31 mouse cellular contexts compared by ENCODE assay signal in genomic region chr14:66527061-66527460, GRCm38 (mm10).
A peak's percentile ranks its signal among the peaks of the same experiment; 100 is the strongest.
DNase-seq lines count a peak whose midpoint lies in the region; ATAC-seq and TF ChIP-seq lines count a peak whose summit lies in the region.
"Had no signal": no experiment of that assay in that cellular context is flagged by ENCODE, and none has a peak within 500 bp of the region (broad histone marks: within the 10 kb centered on the region; RNA-seq: fewer than 3 reads in every experiment).

No protein-coding gene starts in this region.

- no peak for TF ChIP-seq EP300 in lung, postnatal 0 days (IDR thresholded peaks at IDR 0.05)

- peak; percentile 72 for DNase-seq in right cerebral cortex, adult 18-20 months
- DNase-seq in right cerebral cortex, postnatal 14 days, result no peak
- DNase-seq in frontal cortex, postnatal 10 days (ENCODE audit: low spot score in 2 of 2), result peak; percentile 11 to 34
- peak; percentile 39 to 72 for DNase-seq in left cerebral cortex, postnatal 14 days (ENCODE audit: low spot score in 2 of 2)
- peak; percentile 15 to 61 for DNase-seq in right cerebral cortex, postnatal 36 days (ENCODE audit: low spot score in 2 of 2)
- no peak for DNase-seq in lung, postnatal 0 days (ENCODE audit: low spot score)
- DNase-seq in testis, postnatal 14 days (ENCODE audit: low spot score), result no peak
- DNase-seq in natural killer cell, adult 2 months (ENCODE audit: low spot score in 2 of 2), result no peak
- DNase-seq: adrenal gland, adult 8-10 months; cerebellum, adult 9-10 months; gastrocnemius, postnatal 36 days; heart, adult 2 months; kidney, adult 18-20 months; kidney, postnatal 25 days; liver; lung, adult 2 months; lung, postnatal 14 days; midbrain, embryonic 14.5 days; spleen, adult 18-20 months; thymus, postnatal 4 days had no signal

- ATAC-seq in lung, postnatal 0 days, result no peak
- ATAC-seq: forebrain, embryonic 15.5 days had no signal

- H3K4me2 ChIP-seq in lung, postnatal 0 days (replicated peaks; ENCODE audit: low read depth, low read length), result no peak overlapping the region
- H3K4me2 ChIP-seq: embryonic facial prominence, embryonic 13.5 days; forebrain, embryonic 15.5 days; heart, embryonic 12.5 days; hindbrain, embryonic 15.5 days; kidney, embryonic 15.5 days; neural tube, embryonic 15.5 days had no signal

- TF ChIP-seq CTCF in lung, postnatal 0 days (IDR thresholded peaks at IDR 0.05), result no peak

- no peak overlapping the region for H3K27ac ChIP-seq in lung, postnatal 0 days (ENCODE audit: low read length)
- H3K27ac ChIP-seq: embryonic facial prominence, embryonic 13.5 days; forebrain, embryonic 10.5 days; forebrain, embryonic 15.5 days; heart, adult 2 months; hindbrain, embryonic 15.5 days; kidney, embryonic 15.5 days; layer of hippocampus, adult 2 months; liver, embryonic 14.5 days; neural tube, embryonic 15.5 days; stomach, postnatal 0 days had no signal

- no peaks in the 10 kb centered on the region for H3K9me3 ChIP-seq in lung, postnatal 0 days (ENCODE audit: low read length)
- H3K9me3 ChIP-seq: embryonic facial prominence, embryonic 13.5 days; forebrain, embryonic 10.5 days; forebrain, embryonic 15.5 days; heart, embryonic 12.5 days; hindbrain, embryonic 15.5 days; kidney, embryonic 15.5 days; neural tube, embryonic 15.5 days had no signal

- H3K9ac ChIP-seq in lung, postnatal 0 days (replicated peaks; ENCODE audit: low read depth), result no peak overlapping the region
- H3K9ac ChIP-seq: embryonic facial prominence, embryonic 13.5 days; forebrain, embryonic 15.5 days; heart, embryonic 12.5 days; hindbrain, embryonic 15.5 days; kidney, embryonic 15.5 days; liver, embryonic 14.5 days; neural tube, embryonic 15.5 days had no signal

- no peaks in the 10 kb centered on the region for H3K36me3 ChIP-seq in lung, postnatal 0 days (ENCODE audit: insufficient read depth, low read length)
- H3K36me3 ChIP-seq: embryonic facial prominence, embryonic 13.5 days; forebrain, embryonic 10.5 days; forebrain, embryonic 15.5 days; heart, embryonic 12.5 days; hindbrain, embryonic 15.5 days; kidney, embryonic 15.5 days; neural tube, embryonic 15.5 days had no signal

- intact Hi-C loops in left cerebral cortex, postnatal 14 days (cut with DNase I), result no loop called here

- no peaks in the 10 kb centered on the region for H3K4me1 ChIP-seq in lung, postnatal 0 days (ENCODE audit: insufficient read depth, low read depth, low read length)
- H3K4me1 ChIP-seq: embryonic facial prominence, embryonic 13.5 days; heart, embryonic 12.5 days; kidney, embryonic 15.5 days had no signal

- H3K27me3 ChIP-seq in lung, postnatal 0 days (replicated peaks; ENCODE audit: insufficient read depth, low read length), result no peaks in the 10 kb centered on the region
- H3K27me3 ChIP-seq: CH12.LX; embryonic facial prominence, embryonic 13.5 days; forebrain, embryonic 15.5 days; heart, embryonic 12.5 days; hindbrain, embryonic 15.5 days; kidney, embryonic 15.5 days; neural tube, embryonic 15.5 days had no signal

- no peak overlapping the region for H3K4me3 ChIP-seq in lung, postnatal 0 days (ENCODE audit: low read depth, low read length)
- H3K4me3 ChIP-seq: embryonic facial prominence, embryonic 13.5 days; forebrain, embryonic 10.5 days; forebrain, embryonic 15.5 days; heart, adult 2 months; heart, embryonic 12.5 days; hindbrain, embryonic 15.5 days; kidney, embryonic 15.5 days; layer of hippocampus, adult 2 months; neural tube, embryonic 15.5 days had no signal

- WGBS in lung, postnatal 0 days, result 60% methylated on average over 6 of the region's 6 CpGs

Comparison
In these comparisons a context has a peak if more than half of its experiments do, and no peak if none do; other contexts are left out.
1. DNase-seq: peak in right cerebral cortex, adult 18-20 months (single experiment), frontal cortex, postnatal 10 days (2 of 2), left cerebral cortex, postnatal 14 days (2 of 2) and right cerebral cortex, postnatal 36 days (2 of 2); none in right cerebral cortex, postnatal 14 days (single experiment), lung, postnatal 0 days (single experiment), testis, postnatal 14 days (single experiment) and natural killer cell, adult 2 months (0 of 2).